Mouse (Mus musculus) cerebellum, adult 2 months (tissue): ENCODE results near the gene Snx11.

Experiments used
- CTCF ChIP-seq: fragments of 200-500 bp; IDR thresholded peaks from 2 replicates; pipeline ENCODE4 v1.5.1; 2011; ENCODE audit warnings: low read depth, mild to moderate bottlenecking, control low read depth, low read length, moderate library complexity, borderline replicate concordance; ENCODE audit not compliant: insufficient read depth
- POLR2A ChIP-seq: fragments of 200-500 bp; IDR thresholded peaks from 2 replicates; pipeline ENCODE4 v1.6.1; 2011; ENCODE audit warnings: low read length, control low read depth, borderline replicate concordance; ENCODE audit not compliant: insufficient read depth

GRCm38 (mm10) chr11:96790681-96791080, 13.3 kb upstream of the Snx11 start:
- TF ChIP-seq CTCF (no peak), POLR2A (no peak)
